Mouse (Mus musculus) left cerebral cortex, postnatal 14 days (tissue): Measurements from ENCODE around the gene Brsk1. TPM values are rescaled to one million over a fixed set of nuclear protein-coding genes. Genes with fewer than 3 reads are reported as not detected.
A peak's percentile ranks its signal among the peaks of the same experiment; 100 is the strongest.

ENCODE experiments used
- DNase-seq, 2 experiments: peaks; one replicate each; pipeline ENCODE4 v3.0.0; 2021 to 2022; ENCODE audit warnings: low spot score in 2 of 2, mixed read lengths in 1 of 2
- intact Hi-C: fragments of 180-260 bp; cut with DNase I; formaldehyde crosslinking; loops from one replicate; pipeline ENCODE4 v1.15.1; 2025
- total RNA-seq, 2 experiments: library from RNA; stranded (reverse); gene quantifications; 2 replicates each; pipeline ENCODE4 v1.2.3; 2021

The Brsk1 gene
- total RNA-seq, 2 experiments from 2014 or later: 330 to 331 TPM

DNA sequence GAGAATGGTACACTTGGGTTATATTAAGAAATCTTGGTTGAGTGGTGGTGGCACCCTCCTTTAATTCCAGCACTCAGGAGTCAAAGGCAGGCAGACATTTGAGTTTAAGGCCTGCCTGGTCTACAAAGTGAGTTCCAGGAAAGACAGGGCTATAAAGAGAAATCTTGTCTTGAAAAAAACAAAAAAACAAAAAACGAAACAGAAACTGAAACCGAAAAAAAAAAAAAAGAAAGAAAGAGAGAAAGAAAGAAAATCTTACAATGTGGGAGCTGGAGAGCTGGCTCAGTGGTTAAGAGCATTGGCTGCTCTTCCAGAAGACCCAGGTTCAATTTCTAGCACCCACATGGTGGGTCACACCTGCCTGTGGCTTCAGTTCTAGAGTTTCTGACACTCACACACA is 26.7 kb upstream of the Brsk1 start:
- intact Hi-C loops: no loop called here
- DNase-seq: no peak

DNA sequence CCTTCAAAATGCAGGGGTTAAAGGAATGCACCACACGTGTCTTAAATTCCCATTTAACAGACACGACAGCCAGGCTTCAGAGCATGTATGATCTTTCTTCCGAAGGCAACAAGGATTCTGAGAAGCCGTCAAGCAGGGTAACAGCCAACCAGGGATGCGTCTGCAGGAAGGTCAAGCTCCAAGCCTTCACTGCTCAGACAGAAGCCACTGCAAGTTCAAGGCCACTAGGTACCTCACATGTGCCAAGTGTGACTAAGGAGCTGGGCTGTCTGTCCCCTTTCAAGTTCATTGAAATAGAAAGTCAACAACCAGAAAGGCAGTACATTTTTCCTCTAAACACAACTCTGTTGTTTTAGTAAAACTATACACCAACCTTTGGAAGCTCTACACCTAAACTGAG is 23.5 kb upstream of the Brsk1 start:
- intact Hi-C loops: no loop called here
- DNase-seq: no peak

- intact Hi-C loops: no loop called here
- no peak for DNase-seq
These were observed 21.9 kb upstream of the Brsk1 start for GRCm38 (mm10) chr7:4668506-4668905.

DNA sequence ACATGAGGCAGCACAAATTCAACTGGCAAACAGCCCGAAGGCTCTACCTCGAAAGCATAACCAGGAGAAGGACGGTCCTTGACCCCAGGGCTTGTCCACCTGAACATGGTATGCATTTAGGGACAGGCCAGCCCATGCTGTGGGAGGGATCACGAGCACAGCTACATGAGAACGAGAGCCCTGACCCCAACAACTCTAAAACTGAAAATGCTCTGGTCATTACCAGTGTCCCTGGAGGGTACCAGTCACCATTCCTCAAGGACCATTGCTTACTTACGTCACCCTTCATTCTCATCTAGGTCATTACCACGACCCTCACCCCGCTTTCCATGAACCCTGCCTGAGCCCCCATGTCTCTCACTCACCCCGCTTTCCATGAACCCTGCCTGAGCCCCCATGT is 21.2 kb upstream of the Brsk1 start:
- intact Hi-C loops: no loop called here
- DNase-seq: no peak

DNA sequence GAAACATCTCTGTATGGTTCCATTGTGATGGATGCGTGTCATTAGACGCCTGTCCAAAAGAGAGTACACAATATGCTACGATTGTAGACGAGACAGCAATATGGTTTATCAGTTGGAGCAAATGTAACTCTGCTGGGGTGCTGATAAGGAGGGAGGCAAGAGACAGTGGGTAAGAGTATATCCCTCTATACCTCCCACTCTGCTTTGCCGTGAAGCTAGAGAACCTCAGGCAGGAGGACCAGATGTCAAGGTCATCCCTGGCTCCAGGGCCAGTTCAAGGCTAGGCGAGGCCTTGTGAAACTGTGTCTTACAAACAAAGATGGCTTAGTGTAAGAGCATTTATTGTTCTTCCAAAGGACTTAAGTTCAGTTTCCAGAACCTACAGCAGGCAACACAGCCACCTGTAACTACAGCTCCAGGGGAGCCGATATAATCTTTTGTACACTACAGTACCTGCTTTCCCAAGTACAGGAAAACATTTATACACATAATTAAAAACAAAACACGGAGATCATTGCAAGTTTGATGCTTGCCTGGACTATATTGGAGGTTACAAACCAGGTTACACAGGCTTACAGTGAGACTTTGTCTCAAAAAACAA is 19.6 kb upstream of the Brsk1 start:
- DNase-seq: no peak
- intact Hi-C loops: no loop called here

DNA sequence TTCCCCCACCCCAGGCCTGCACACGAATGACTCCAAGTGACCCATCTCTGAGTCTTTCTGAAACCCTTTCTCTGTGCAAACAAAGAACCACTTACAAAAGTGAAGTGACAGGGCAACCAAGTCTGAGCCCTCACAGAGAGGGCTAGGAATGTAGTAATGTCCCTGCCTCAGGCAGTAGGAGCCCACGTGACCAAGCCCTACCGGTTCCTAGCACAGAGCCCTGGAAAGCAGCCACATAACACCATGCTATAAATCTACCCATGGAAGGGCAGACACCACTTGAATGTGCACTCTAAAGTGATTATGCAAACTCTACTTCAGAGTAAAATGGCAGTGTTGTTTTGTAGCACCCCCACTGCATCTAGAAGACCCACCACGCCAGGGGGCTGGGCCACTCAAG is 18.4 kb upstream of the Brsk1 start:
- intact Hi-C loops: no loop called here
- DNase-seq: no peak

GRCm38 (mm10) chr7:4674114-4674731 is 16.2 kb upstream of the Brsk1 start:
- intact Hi-C loops: no loop called here
- no peak for DNase-seq

GRCm38 (mm10) chr7:4675200-4675599 is 15.2 kb upstream of the Brsk1 start:
- intact Hi-C loops: no loop called here
- no peak for DNase-seq

GRCm38 (mm10) chr7:4683307-4683706 is 7.1 kb upstream of the Brsk1 start:
- no peak for DNase-seq

GRCm38 (mm10) chr7:4684203-4684602 is 6.2 kb upstream of the Brsk1 start:
- intact Hi-C loops: no loop called here
- no peak for DNase-seq

More at GRCm38 (mm10) chr7:4683307-4683706, 7.1 kb upstream of the Brsk1 start:
- intact Hi-C loops: no loop called here

GRCm38 (mm10) chr7:4684632-4685417 is 5.6 kb upstream of the Brsk1 start, which contains the start of gene Hspbp1:
TSS of gene Hspbp1 (minus strand) at chr7:4685068.
- DNase-seq: peak; percentile 89 to 94
- intact Hi-C loops: no loop called here

- DNase-seq: peak in 1 of 2 experiments; percentile 38
- intact Hi-C loops: loop anchor here (5.0 kb wide), 1 partner anchor 116 kb away; no protein-coding TSS in a partner anchor
These were observed 698 bp downstream of the Brsk1 start for GRCm38 (mm10) chr7:4690951-4691653.

GRCm38 (mm10) chr7:4693004-4693403 is 2.6 kb downstream of the Brsk1 start:
- intact Hi-C loops: loop anchor here (5.0 kb wide), 1 partner anchor 114 kb away; no protein-coding TSS in a partner anchor
- DNase-seq: no peak

- no peak for DNase-seq
- intact Hi-C loops: no loop called here
These were observed 11.9 kb downstream of the Brsk1 start for GRCm38 (mm10) chr7:4702334-4702733.

DNA sequence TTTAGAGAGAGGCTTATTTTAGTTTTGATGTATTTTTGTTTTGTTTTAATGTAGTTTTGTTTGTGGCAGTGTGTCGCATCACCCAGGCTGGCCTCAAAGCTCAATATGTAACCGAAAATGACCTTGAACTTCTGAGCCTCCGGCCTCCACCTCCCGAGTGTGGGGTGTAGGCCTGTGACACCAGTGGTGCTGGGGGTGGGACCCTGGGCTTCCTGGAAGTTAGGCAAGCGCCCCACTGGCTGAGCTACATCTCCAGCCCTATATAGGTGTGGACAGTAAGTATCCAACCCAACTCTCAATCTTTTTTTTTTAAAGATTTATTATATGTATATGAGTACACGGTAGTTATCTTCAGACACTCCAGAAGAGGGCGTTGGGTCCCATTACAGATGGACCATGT is 12.8 kb downstream of the Brsk1 start:
- no peak for DNase-seq
- intact Hi-C loops: no loop called here

DNA sequence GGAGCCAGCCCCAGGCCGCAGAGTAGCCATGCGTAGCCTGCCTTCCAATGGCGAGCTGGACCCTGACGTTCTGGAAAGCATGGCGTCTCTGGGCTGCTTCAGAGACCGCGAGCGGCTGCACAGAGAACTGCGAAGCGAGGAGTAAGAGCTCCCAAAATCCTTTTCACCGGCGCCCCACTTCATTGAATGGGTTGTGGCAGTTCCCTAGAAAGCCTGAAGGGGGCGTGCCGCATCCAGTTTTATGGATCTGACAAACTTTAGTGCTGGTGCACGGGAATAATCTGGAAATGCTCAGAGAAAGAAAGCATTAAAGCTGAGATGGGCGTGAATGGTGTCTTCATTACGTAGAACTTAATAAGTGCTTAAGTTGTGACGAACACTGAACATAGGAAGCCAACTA is 14.7 kb downstream of the Brsk1 start:
- DNase-seq: peak in 1 of 2 experiments; percentile 60
- intact Hi-C loops: no loop called here

DNA sequence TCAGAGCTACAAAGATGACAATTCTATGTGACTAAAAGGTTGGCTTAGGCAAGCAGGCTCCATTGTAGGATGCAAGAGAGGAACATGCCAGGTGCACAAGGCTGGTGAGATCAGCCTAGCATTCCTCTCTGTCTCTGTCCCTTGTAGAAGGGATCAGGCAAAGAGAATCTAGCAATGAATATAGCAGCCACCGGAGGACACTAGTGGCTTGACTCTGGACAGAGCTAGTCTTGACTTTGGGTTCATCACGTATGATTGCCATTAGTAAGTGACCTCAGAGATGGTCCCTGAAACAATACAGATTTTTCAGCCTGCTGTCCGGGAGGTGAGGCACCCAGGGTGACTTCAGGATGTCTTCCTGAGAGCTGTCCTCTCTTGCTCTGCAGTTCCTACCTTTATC is 22.2 kb downstream of the Brsk1 start:
- DNase-seq: no peak
- intact Hi-C loops: loop anchor here (10.0 kb wide), 1 partner anchor 82 kb away; the partner anchor contains the start of gene Rpl28

DNA sequence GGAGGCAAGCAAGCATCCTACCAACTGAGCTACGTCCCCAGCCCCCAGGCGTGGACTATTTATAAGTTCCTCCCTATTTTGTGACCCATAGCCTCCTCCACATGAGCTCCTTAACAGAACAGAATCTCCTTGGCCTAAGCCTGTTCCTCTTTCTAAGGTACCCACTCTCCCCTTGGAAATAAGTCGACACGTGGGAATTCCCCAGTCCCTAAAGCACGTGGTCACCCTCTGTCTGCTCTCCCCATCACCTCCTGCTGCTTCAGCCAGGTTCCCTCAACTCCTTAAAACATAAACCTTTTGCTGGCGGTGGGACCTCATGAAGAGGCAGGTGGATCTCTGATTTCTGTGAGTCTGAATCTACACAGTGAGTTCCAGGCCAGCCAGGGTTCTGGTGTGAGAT is 26.6 kb downstream of the Brsk1 start:
- intact Hi-C loops: loop anchor here (10.0 kb wide), 1 partner anchor 78 kb away; the partner anchor contains the start of gene Rpl28
- no peak for DNase-seq

- no peak for DNase-seq
These were observed 28.9 kb downstream of the Brsk1 start for GRCm38 (mm10) chr7:4719276-4719675.

DNA sequence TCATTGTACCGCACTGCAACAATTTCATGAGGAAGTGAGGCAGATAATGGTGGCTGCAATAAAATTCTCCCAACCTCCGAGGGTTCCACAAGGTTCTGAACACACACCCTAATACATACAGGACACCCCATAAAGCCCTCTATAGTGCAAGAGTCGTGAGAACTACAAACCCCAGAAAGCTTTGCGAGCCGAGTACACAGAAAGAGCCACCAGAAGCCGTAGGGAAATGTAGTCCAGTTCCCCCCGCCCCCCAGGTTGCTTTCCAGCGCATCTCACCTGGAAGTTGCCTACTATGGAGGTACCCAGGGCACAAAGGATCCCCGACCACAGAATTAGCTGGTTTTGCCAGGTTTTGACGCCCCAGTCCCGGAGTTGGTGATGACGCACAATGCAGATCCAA is 33.1 kb downstream of the Brsk1 start:
- peak in 1 of 2 experiments; percentile 44 for DNase-seq
- intact Hi-C loops: no loop called here

More at GRCm38 (mm10) chr7:4719276-4719675, 28.9 kb downstream of the Brsk1 start:
- intact Hi-C loops: loop anchor here (10.0 kb wide), 1 partner anchor 76 kb away; the partner anchor contains the start of gene Rpl28
